Mouse (Mus musculus) spleen, postnatal 0 days (tissue): ENCODE measurements around the gene Cdh26. TPM values are rescaled to one million over a fixed set of nuclear protein-coding genes. Genes with fewer than 3 reads are reported as not detected.

ENCODE experiments used
- polyA plus RNA-seq: library from polyadenylated mRNA; unstranded; fragments of >200 nt; fragmentation: Nextera tagmentation; extraction: Ambion mirVana; gene quantifications from 2 replicates; pipeline ENCODE4 v1.2.1, GENCODE M21; 2015

The Cdh26 gene
- polyA plus RNA-seq: 0.04 and 0.06 TPM in 2 replicates

DNA sequence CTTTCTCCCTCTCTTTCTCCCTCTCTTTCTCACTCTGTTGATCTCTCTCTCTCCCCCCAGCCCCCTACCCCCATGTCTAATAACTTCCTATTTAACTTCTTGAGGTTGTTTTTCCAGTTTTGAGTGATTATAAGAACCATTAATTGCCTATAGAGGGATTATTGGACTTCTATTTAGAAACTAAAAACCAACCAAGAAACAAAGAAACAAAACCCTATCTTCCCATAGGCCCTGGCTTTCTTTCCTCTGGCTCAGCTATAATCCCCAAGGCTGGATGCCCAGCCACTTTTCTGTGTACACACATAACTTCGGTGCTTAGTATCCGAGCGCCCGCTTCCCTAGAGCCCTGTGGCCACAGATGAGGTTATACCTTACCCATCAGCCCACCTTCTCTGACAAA lies at the start of gene Cdh26:
Gene Cdh26, plus strand, starts transcription at position 301 of the 400 bp plus-strand sequence.

DNA sequence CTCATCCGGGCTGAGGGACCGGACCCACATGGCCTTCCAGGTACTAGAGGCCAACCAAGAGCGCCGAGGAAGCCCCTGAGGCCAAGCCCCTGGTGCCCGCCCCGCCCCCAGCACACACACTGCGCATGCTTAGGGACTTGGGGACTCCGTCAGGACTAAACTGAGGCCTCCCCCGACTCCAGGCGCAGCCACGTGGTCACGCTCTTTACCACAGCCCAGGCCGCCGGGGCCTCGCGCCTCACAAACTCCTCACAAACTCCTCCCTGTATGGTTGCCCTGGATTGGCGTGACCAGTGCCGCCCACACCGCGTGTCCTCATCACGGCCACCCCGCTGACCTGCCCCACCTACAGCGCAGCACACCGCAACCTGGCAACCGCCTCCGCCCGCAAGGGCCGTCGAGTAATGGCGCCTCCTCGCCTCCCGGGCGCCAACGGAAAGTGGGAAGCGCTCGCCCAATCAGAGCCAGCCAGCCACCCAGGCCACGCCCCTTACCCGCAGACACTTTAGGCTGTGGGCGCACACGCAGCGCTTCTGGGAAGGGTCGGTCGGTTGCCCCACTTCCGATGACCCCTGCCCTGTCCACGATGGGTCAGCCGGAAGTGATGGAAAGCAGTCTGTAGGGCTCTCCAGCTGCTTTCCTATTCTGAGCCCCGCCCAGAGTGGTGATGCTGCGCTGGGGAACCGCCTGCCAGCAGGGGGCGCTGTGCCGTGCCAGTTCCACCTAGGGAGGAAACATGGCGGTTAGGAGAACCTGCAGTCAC lies 23.1 kb upstream of the Cdh26 start, which contains the start of gene Sycp2:
Gene Sycp2, minus strand, starts transcription at position 633 of the 763 bp plus-strand sequence.

DNA sequence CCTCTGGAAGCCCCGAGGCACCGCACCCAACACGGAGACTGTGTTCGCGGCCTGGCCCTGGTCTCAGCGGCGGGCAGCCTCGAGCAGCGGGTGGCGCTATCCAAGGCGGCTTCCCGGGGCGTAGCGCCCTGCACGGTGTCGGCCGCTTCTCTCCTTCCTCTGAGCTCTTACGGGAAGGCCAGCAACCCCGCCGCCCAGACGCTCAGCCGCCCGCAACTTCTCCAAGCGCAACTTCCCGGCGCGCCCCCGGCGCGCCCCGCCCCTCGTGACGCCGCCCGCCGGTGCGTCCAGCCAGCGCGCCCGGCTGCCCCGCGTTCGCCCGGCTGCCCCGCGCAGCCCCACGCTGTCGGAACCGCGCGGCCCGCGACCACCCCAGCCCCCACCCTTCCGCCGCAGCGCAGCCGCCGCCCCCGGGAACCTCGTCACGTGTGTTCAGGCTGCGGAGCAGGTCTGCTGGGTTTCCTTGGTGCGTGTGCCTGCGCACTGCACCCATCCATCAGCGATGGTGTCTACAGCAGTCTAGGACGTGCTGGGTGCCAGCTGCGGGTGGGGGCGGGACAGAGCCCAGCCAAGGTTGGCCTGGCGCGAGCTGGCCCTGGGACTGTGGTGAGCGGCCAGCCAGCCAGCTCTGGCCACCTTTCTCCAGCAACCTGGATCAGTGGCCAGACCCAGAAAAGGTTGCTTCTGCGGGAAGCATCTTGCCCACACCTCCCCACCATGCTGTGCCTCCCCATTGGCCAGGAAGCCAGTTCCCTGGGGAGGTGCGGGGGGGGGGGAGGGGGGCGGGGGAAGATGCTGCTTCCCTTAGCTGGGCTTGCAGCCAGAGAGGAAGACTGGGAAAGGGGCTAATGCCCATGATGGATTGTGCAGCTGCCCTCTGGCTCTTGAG lies 15.8 kb upstream of the Cdh26 start, which contains the start of the genes Ppp1r3d and Fam217b:
Gene Ppp1r3d, minus strand, starts transcription at position 212 of the 889 bp plus-strand sequence.
Gene Fam217b, plus strand, starts transcription at position 264 of the 889 bp plus-strand sequence.

Other genes with a start within 250 kb of the Cdh26 start
- 0.24 and 0.40 TPM in 2 replicates for gene Sycp2, start 22.8 kb upstream of the Cdh26 start, polyA plus RNA-seq
- gene Ppp1r3d, start 16.1 kb upstream of the Cdh26 start, polyA plus RNA-seq: 2.5 and 2.7 TPM in 2 replicates
- gene Fam217b, start 16.0 kb upstream of the Cdh26 start, polyA plus RNA-seq: 2.4 and 3.2 TPM in 2 replicates